In the genomic region with DNA sequence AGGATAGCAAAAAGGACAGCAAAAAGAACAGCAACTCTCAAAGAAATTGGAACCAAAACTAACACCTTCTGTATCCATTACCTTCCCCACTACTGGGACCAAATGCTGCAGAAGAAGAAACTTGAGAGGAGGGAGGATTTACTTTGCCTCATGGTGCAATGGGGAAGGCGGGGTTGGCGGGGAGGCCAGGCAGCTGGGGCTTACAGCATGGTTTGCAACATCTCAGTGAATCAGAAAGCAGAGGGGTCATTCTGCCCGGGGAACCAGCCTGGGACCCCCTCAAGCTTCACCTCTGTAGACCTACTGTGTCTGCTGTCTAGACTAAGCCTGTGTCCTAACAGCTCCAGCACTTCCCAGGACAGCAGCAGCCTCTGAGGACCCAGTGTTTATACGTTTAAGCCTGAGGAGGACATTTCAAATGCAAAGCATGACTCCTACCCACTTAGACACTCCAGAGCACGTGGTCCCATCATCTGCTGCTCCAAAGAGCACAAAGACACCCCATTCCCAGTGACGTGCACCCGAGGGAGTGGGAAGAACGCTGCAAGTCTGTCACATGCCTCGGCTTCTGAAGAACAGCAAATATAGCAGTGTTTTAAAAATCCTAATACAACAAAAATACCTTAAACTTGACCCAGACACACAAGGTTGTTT, we compare ENCODE assay signal across 9 mouse cellular contexts. TPM values are rescaled to one million over a fixed set of nuclear protein-coding genes. Genes with fewer than 3 reads are reported as not detected.
DNase-seq lines count a peak whose midpoint lies in the region; ATAC-seq lines count a peak whose summit lies in the region.
"Had no signal": no experiment of that assay in that cellular context is flagged by ENCODE, and none has a peak within 500 bp of the region (broad histone marks: within the 10 kb centered on the region; RNA-seq: fewer than 3 reads in every experiment).

No protein-coding gene starts in this region.

- H3K9ac ChIP-seq in hindbrain, embryonic 13.5 days = 0 out of 2 replicates have a peak overlapping the region, but pooled peaks have one; percentile 19

- peak; percentile 54 for DNase-seq in adrenal gland, postnatal 14 days
- no peak for DNase-seq in adrenal gland, postnatal 36 days
- peak; percentile 15 for DNase-seq in adipocyte (ENCODE audit: low spot score)
- DNase-seq in lung, postnatal 4 days = peak; percentile 49
- DNase-seq in heart, adult 9 months (ENCODE audit: low spot score in 2 of 2) = no peak
- no peak for DNase-seq in cerebellum, postnatal 25 days
- no peak for DNase-seq in cerebellum, adult 18-20 months

- peak; percentile 65 for ATAC-seq in hindbrain, embryonic 13.5 days (ENCODE audit: low FRiP score)

- no peak overlapping the region for H3K27ac ChIP-seq in hindbrain, embryonic 13.5 days

- no peak overlapping the region for H3K4me3 ChIP-seq in hindbrain, embryonic 13.5 days

- no peak overlapping the region for H3K4me2 ChIP-seq in hindbrain, embryonic 13.5 days

- no peaks in the 10 kb centered on the region for H3K36me3 ChIP-seq in hindbrain, embryonic 13.5 days

- peaks cover 10% of the 10 kb centered on the region for H3K4me1 ChIP-seq in hindbrain, embryonic 13.5 days (replicated peaks)

- WGBS in hindbrain, embryonic 13.5 days = 16% methylated on average over 9 of the region's 9 CpGs

- no peaks in the 10 kb centered on the region for H3K27me3 ChIP-seq in hindbrain, embryonic 13.5 days

- no peaks in the 10 kb centered on the region for H3K9me3 ChIP-seq in hindbrain, embryonic 13.5 days

RNA-seq across cellular contexts. Expression of gene Ifitm10, which starts 24.1 kb away (rescaled TPM):
- 3.8 and 5.1 TPM in 2 replicates for total RNA-seq in adrenal gland, postnatal 14 days (2021)
- total RNA-seq in adrenal gland, postnatal 36 days (2021) = 1 to 10 TPM; 3.0 to 4.4 TPM
- 2.3 and 2.6 TPM in 2 replicates for polyA plus RNA-seq in hindbrain, embryonic 13.5 days (2015; fragmentation: Nextera tagmentation; extraction: Ambion mirVana)

RNA-seq across cellular contexts. Expression of gene Gm49369, which starts 33.0 kb away (rescaled TPM):
- 1.4 TPM in 1 of 2 replicates, not detected in the other for total RNA-seq in adrenal gland, postnatal 14 days (2021)
- total RNA-seq in adrenal gland, postnatal 36 days (2021) = 1 to 10 TPM; 2.6 to 3.3 TPM
- 0.36 TPM in 1 of 2 replicates, not detected in the other for polyA plus RNA-seq in hindbrain, embryonic 13.5 days (2015; fragmentation: Nextera tagmentation; extraction: Ambion mirVana)
- polyA plus RNA-seq: large intestine, adult 2 months had no signal

RNA-seq across cellular contexts. Expression of gene Ctsd, which starts 38.4 kb away (rescaled TPM):
- 678 and 680 TPM in 2 replicates for total RNA-seq in adrenal gland, postnatal 14 days (2021)
- 1,000 to 10,000 TPM in 1 of 2 experiments, 100 to 1,000 TPM in 1; 932 to 1,123 TPM for total RNA-seq in adrenal gland, postnatal 36 days (2021)
- 270 and 293 TPM in 2 replicates for polyA plus RNA-seq in hindbrain, embryonic 13.5 days (2015; fragmentation: Nextera tagmentation; extraction: Ambion mirVana)

RNA-seq across cellular contexts. Expression of gene Krtap5-4, which starts 46.1 kb away (rescaled TPM):
- not detected in 2 replicates for total RNA-seq in adrenal gland, postnatal 14 days (2021)
- total RNA-seq in adrenal gland, postnatal 36 days (2021) = not detected
- not detected in 2 replicates for polyA plus RNA-seq in hindbrain, embryonic 13.5 days (2015; fragmentation: Nextera tagmentation; extraction: Ambion mirVana)
- polyA plus RNA-seq: large intestine, adult 2 months had no signal

RNA-seq across cellular contexts. Expression of gene Krtap5-1, which starts 52.5 kb away (rescaled TPM):
- total RNA-seq in adrenal gland, postnatal 14 days (2021) = not detected in 2 replicates
- total RNA-seq in adrenal gland, postnatal 36 days (2021) = not detected
- polyA plus RNA-seq in hindbrain, embryonic 13.5 days (2015; fragmentation: Nextera tagmentation; extraction: Ambion mirVana) = not detected in 2 replicates
- polyA plus RNA-seq: large intestine, adult 2 months had no signal

Comparison
In these comparisons a context has a peak if more than half of its experiments do, and no peak if none do; other contexts are left out.
1. DNase-seq: peak in adrenal gland, postnatal 14 days (single experiment), adipocyte (single experiment) and lung, postnatal 4 days (2 of 2); none in adrenal gland, postnatal 36 days (0 of 2), heart, adult 9 months (0 of 2), cerebellum, postnatal 25 days (0 of 2) and cerebellum, adult 18-20 months (0 of 2).